Mouse (Mus musculus) intestine, postnatal 0 days (tissue): ENCODE results near the gene Nup205. TPM values are rescaled to one million over a fixed set of nuclear protein-coding genes. Genes with fewer than 3 reads are reported as not detected.
"Not testable (repeated sequence)": the region's sequence is repeated elsewhere in the genome, so short reads cannot be mapped to it uniquely, and the experiment has no call there.

ENCODE experiments used
- ATAC-seq: fragments of 200-750 bp; cut with Nextera tagmentation; 2 replicates; pipeline ENCODE4 v1.8.0; 2017; ENCODE audit warnings: mild to moderate bottlenecking, moderate TSS enrichment, moderate library complexity
- H3K27ac ChIP-seq: fragments of 300-500 bp; sonication (generic); 2 replicates; pipeline ENCODE4 v1.5.1; 2014; ENCODE audit warnings: mild to moderate bottlenecking, low read depth, low read length, moderate library complexity
- H3K27me3 ChIP-seq: fragments of 300-500 bp; sonication (generic); replicated peaks from 2 replicates; pipeline ENCODE4 v1.6.1; 2014; ENCODE audit warnings: low read length, mixed read lengths; ENCODE audit not compliant: control insufficient read depth, insufficient read depth
- H3K36me3 ChIP-seq: fragments of 300-500 bp; sonication (generic); 2 replicates; pipeline ENCODE4 v1.6.1; 2014; ENCODE audit warnings: mild to moderate bottlenecking, moderate library complexity; ENCODE audit not compliant: control insufficient read depth, insufficient read depth
- H3K4me1 ChIP-seq: fragments of 300-500 bp; sonication (generic); replicated peaks from 2 replicates; pipeline ENCODE4 v1.6.1; 2014; ENCODE audit warnings: antibody characterized with exemption, low read length, mixed read lengths; ENCODE audit not compliant: control insufficient read depth, insufficient read depth
- H3K4me2 ChIP-seq: fragments of 300-500 bp; sonication (generic); replicated peaks from 2 replicates; pipeline ENCODE4 v1.6.1; 2014; ENCODE audit warnings: low read depth, mild to moderate bottlenecking, moderate library complexity
- H3K4me3 ChIP-seq: fragments of 300-500 bp; sonication (generic); 2 replicates; pipeline ENCODE4 v1.5.1; 2014; ENCODE audit warnings: low read depth, low read length
- H3K9ac ChIP-seq: fragments of 300-500 bp; sonication (generic); 2 replicates; pipeline ENCODE4 v1.6.1; 2014; ENCODE audit warnings: mild to moderate bottlenecking, low read depth, low read length
- H3K9me3 ChIP-seq: fragments of 300-500 bp; sonication (generic); 2 replicates; pipeline ENCODE4 v1.6.1; 2016; ENCODE audit warnings: mixed run types; ENCODE audit not compliant: control insufficient read depth
- CTCF ChIP-seq: sonication (generic); IDR thresholded peaks from 2 replicates; pipeline ENCODE4 v1.5.1; 2016; ENCODE audit warnings: low read depth, mild to moderate bottlenecking, control low read depth, antibody characterized with exemption, moderate library complexity
- WGBS: fragments of 180-500 bp; shearing (Covaris S2); extraction: QIAGEN DNeasy Blood & Tissue Kit; methylation state at CpG from one replicate; pipeline ENCODE4 v1.1.7; 2014; 5-methylcytosine and 5-hydroxymethylcytosine counted together
- polyA plus RNA-seq: library from polyadenylated mRNA; unstranded; fragments of >200 nt; fragmentation: Nextera tagmentation; extraction: Ambion mirVana; gene quantifications from 2 replicates; pipeline ENCODE4 v1.2.1, GENCODE M21; 2015

Nup205 gene
- polyA plus RNA-seq, 1 experiment from 2014 or later: 7.7 TPM

GRCm38 (mm10) chr6:35177650-35178272, 540 bp downstream of the Nup205 start:
- Histone ChIP-seq H3K9me3 (no peaks in the 10 kb centered on the region), H3K27me3 (no peaks in the 10 kb centered on the region), H3K9ac (peak overlapping the region; percentile 85), H3K36me3 (no peaks in the 10 kb centered on the region), H3K4me1 (no peaks in the 10 kb centered on the region), H3K4me3 (peak overlapping the region; percentile 97), H3K4me2 (peak overlapping the region; percentile 94), H3K27ac (peak overlapping the region; percentile 90)
- no peak for TF ChIP-seq CTCF
- under 1% methylated on average over 51 of the region's 69 CpGs for WGBS
- peak; percentile 46 for ATAC-seq

GRCm38 (mm10) chr6:35179299-35179698, 2.1 kb downstream of the Nup205 start:
- H3K4me3 ChIP-seq, H3K27ac ChIP-seq, H3K36me3 ChIP-seq, H3K4me2 ChIP-seq, H3K27me3 ChIP-seq, H3K9ac ChIP-seq, H3K4me1 ChIP-seq, ATAC-seq, H3K9me3 ChIP-seq: not testable (repeated sequence)
- WGBS: 95% methylated on average over 3 of the region's 3 CpGs

- Histone ChIP-seq H3K4me3 (no peak overlapping the region), H3K4me1 (no peaks in the 10 kb centered on the region), H3K27me3 (no peaks in the 10 kb centered on the region), H3K9ac (no peak overlapping the region), H3K4me2 (no peak overlapping the region), H3K36me3 (peaks cover 27% of the 10 kb centered on the region), H3K27ac (no peak overlapping the region), H3K9me3 (no peaks in the 10 kb centered on the region)
- WGBS: 84% methylated on average over 1 of the region's 1 CpGs
- no peak for TF ChIP-seq CTCF
- no peak for ATAC-seq
Measured at GRCm38 (mm10) chr6:35184781-35185180, 7.6 kb downstream of the Nup205 start.

- Histone ChIP-seq H3K27ac (no peak overlapping the region), H3K36me3 (peaks cover 64% of the 10 kb centered on the region), H3K9me3 (no peaks in the 10 kb centered on the region), H3K4me3 (no peak overlapping the region), H3K4me2 (no peak overlapping the region), H3K9ac (no peak overlapping the region), H3K4me1 (no peaks in the 10 kb centered on the region), H3K27me3 (no peaks in the 10 kb centered on the region)
- no peak for TF ChIP-seq CTCF
- ATAC-seq: no peak
- WGBS: 88% methylated on average over 8 of the region's 8 CpGs
Measured at GRCm38 (mm10) chr6:35191198-35191597, 14.0 kb downstream of the Nup205 start.

- no peaks in the 10 kb centered on the region for H3K9me3 ChIP-seq
- no peak for TF ChIP-seq CTCF
- peaks cover 40% of the 10 kb centered on the region for H3K36me3 ChIP-seq
- no peak overlapping the region for H3K4me3 ChIP-seq
- no peak for ATAC-seq
- H3K4me2 ChIP-seq: no peak overlapping the region
- H3K27ac ChIP-seq: no peak overlapping the region
- 93% methylated on average over 4 of the region's 4 CpGs for WGBS
- H3K9ac ChIP-seq: no peak overlapping the region
- H3K4me1 ChIP-seq: no peaks in the 10 kb centered on the region
- H3K27me3 ChIP-seq: no peaks in the 10 kb centered on the region
Measured at GRCm38 (mm10) chr6:35225696-35226095, 48.5 kb downstream of the Nup205 start.

GRCm38 (mm10) chr6:35229415-35229814, 52.2 kb downstream of the Nup205 start:
- H3K4me2 ChIP-seq: no peak overlapping the region
- WGBS: 93% methylated on average over 1 of the region's 1 CpGs
- peaks cover 42% of the 10 kb centered on the region for H3K36me3 ChIP-seq
- H3K9me3 ChIP-seq: no peaks in the 10 kb centered on the region
- no peaks in the 10 kb centered on the region for H3K27me3 ChIP-seq
- no peak overlapping the region for H3K27ac ChIP-seq
- TF ChIP-seq CTCF: peak; percentile 45; the same call in 1 of the 2 replicates
- H3K9ac ChIP-seq: no peak overlapping the region
- no peak overlapping the region for H3K4me3 ChIP-seq
- no peak for ATAC-seq
- H3K4me1 ChIP-seq: no peaks in the 10 kb centered on the region
